Mouse (Mus musculus) heart, adult 2 months (tissue): ENCODE measurements around the gene Brk1.

Source experiments
- CTCF ChIP-seq: fragments of 200-600 bp; IDR thresholded peaks from 2 replicates; pipeline ENCODE4 v1.8.1; 2022; ENCODE audit warnings: antibody characterized with exemption, mild to moderate bottlenecking, moderate library complexity
- EP300 ChIP-seq: fragments of 200-500 bp; IDR thresholded peaks from 2 replicates; pipeline ENCODE4 v1.6.1; 2011; ENCODE audit warnings: low read depth, low read length, control low read depth; ENCODE audit not compliant: insufficient read depth
- POLR2A ChIP-seq: fragments of 200-500 bp; IDR thresholded peaks from 2 replicates; pipeline ENCODE4 v1.6.1; 2011; ENCODE audit warnings: mild to moderate bottlenecking, low read depth, low read length, control low read depth; ENCODE audit not compliant: insufficient read depth

- TF ChIP-seq CTCF (no peak), POLR2A (no peak), EP300 (no peak)
Observed at GRCm38 (mm10) chr6:113579306-113579705, 25.3 kb upstream of the Brk1 start.
